Mouse (Mus musculus): ENCODE data around the gene Pfdn6.
A peak's percentile ranks its signal among the peaks of the same experiment; 100 is the strongest.
"Not testable (repeated sequence)": the region's sequence is repeated elsewhere in the genome, so short reads cannot be mapped to it uniquely, and the experiment has no call there.

The Pfdn6 gene

DNA sequence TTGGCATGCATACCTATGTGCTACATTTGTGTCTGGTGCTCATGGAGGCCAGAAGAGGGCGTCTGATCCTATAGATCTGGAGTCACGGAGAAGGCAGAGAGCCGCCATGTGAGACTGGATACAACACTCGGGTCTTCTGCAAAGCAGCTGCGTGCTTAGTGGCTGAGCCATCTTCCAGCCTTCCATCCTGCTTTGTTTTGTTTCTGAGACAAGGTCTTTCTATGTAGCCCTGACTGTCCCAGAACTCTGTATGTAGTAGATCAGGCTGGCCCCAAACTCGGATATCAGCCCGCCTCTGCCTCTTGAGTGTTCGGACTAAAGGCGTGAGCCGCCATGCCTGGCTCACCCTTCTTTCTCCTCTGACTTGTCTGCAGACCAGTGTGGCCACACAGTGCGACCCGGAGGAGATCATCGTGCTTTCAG is 25.2 kb downstream of the Pfdn6 start:
- no peak for DNase-seq

GRCm38 (mm10) chr17:33913905-33914304 is 26.2 kb downstream of the Pfdn6 start:
- no peak for DNase-seq

DNA sequence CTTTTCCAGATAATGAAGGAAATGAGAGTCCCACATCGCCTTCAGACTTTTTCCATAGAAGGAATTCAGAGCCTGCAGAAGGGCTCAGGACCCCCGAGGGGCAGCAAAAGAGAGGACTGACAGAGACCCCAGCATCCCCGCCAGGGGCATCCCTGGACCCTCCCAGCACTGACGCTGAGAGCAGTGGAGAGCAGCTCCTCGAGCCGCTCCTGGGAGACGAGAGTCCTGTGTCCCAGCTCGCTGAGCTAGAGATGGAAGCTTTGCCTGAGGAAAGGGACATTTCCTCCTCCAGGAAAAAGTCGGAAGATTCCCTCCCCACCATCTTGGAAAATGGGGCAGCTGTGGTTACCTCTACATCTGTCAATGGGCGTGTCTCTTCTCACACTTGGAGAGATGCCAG is 26.9 kb downstream of the Pfdn6 start:
- no peak for DNase-seq

DNA sequence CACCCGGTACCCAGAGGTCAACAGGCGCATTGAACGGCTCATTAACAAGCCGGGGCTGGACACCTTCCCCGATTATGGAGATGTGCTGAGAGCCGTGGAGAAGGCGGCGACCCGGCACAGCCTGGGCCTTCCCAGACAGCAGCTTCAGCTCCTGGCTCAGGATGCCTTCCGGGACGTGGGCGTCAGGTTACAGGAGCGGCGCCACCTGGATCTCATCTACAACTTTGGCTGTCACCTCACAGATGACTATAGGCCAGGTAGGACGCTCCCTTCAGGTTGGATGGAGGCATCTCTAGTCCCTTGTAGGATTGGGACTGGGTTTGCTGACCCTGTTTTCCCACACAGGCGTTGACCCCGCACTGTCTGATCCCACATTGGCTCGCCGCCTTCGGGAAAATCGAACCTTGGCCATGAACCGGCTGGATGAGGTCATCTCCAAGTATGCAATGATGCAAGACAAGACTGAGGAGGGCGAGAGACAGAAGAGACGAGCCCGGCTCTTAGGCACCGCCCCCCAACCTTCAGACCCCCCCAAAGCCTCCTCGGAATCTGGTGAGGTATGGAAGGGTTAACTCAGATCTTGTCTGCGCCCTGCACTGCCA is 28.2 kb downstream of the Pfdn6 start:
- no peak for DNase-seq

GRCm38 (mm10) chr17:33911052-33911812 is 28.9 kb downstream of the Pfdn6 start:
- DNase-seq = no peak

GRCm38 (mm10) chr17:33910346-33911051 is 29.6 kb downstream of the Pfdn6 start:
- DNase-seq = no peak

- peak; percentile 55 to 70 for DNase-seq
Observed at GRCm38 (mm10) chr17:33909869-33910250, 30.3 kb downstream of the Pfdn6 start.

- DNase-seq = peak; percentile 99 to 100
Observed at GRCm38 (mm10) chr17:33909077-33909868, 30.9 kb downstream of the Pfdn6 start, which contains the start of gene Daxx. Gene Daxx, plus strand, starts transcription at chr17:33909414.

DNA sequence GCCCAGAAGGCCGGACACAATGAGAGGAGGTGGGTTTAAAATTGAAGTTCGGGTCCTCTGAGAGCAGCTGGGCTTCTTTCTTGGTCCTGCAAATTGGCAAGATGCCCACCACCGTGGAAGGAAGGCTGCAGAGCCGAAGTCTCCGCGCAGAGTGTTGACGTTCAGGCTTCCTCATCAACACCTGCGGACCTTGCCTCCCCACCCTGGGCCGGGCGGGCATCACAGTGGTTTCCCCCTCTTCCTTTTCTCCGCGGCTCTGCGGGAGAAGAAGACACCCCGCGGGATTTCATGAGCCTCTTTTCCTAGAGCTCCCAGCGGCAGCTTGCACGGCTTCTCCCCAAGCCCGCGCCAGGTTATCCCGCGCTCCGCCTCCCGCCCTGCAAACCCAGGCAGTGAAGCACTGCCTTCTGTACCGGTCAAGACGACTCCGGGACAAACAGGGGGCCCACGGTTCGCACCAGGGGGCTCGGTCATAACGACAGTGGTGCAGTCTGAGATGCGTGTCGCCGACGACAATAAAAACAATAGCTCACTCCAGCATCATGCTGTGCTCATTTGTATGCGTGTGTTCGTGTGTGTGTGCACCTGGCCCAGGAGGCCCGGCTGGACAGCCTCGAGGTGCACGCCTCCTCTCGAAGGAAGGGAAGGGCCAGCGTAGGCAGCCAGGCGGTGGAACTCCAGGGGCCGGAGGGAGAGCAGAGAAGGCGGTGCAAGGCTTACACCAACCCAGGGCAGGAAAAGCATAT is 31.6 kb downstream of the Pfdn6 start:
- peak; percentile 60 to 74 for DNase-seq

DNA sequence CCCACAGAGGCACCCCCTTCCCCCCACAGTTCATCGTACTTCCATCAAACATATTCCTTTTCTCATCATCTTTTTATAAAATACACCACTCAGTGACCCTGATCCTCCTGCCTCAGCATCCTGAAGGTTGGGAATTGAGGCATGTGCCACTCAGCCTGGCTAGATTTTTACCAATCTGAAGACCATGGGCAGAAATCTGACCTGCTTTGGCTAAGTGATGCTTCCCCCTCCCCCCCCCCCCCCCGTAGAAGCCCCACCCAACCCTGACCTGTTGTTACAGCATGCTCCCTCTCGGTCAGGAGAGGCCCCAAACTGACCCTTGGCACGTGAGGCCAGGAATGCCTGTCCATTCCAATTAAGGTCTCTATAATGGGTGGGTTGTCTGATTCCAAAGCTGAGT is 35.3 kb downstream of the Pfdn6 start, which contains the start of gene Platr17:
Gene Platr17 (plus strand): TSS at position 301 of the 400 bp plus-strand sequence.
- DNase-seq = not testable (repeated sequence)

DNA sequence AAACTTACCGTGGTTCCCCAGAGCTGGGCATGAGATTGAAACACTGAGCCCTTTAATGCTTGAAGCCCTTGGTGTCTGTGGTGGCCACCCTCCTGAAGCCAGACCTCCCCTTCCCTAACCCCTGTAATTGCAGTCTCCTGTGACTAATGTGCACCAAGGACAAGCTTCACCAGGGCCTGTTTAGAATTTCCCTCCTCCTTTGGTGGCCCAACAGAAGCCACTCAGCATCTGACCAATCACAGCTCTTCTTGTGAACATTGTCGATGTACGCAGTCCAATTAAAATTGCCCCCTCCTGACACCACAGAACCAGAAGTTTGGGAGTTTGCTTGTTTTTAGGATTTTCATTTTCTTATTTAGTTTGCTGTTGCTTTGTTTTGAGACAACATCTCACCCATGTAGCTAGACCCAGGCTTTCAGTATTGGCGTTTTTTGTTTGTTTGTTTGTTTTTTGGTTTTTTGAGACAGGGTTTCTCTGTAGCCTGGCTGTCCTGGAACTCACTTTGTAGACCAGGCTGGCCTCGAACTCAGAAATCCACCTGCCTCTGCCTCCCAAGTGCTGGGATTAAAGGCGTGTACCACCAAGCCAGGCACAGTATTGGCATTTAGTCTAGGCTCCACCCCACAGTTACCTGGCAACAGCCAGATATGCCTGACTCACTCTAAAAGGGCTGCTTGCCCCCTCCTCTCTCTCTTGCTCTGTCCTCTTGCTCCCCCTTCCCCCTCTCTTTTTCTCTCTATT is 36.1 kb downstream of the Pfdn6 start:
- DNase-seq = not testable (repeated sequence)

GRCm38 (mm10) chr17:33902491-33902890 is 37.7 kb downstream of the Pfdn6 start:
- DNase-seq = no peak

- DNase-seq = no peak
Observed at GRCm38 (mm10) chr17:33902079-33902478, 38.1 kb downstream of the Pfdn6 start.

DNA sequence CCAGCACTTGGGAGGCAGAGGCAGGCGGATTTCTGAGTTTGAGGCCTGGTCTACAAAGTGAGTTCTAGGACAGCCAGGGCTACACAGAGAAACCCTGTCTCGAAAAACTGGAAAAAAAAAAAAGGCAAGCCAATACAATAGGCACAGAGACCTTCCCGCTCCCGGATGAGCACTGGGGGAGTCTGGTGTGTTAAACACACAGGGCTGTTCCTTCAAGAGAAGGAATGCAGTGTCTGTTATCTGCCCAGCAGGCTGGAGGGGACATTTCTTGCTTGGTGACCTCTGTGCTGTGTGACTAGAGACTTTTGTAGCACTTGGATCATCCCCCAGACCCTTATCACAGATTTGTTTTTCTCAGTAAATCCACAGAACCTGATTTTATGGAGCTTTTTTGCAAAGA is 38.5 kb downstream of the Pfdn6 start:
- DNase-seq = no peak

DNA sequence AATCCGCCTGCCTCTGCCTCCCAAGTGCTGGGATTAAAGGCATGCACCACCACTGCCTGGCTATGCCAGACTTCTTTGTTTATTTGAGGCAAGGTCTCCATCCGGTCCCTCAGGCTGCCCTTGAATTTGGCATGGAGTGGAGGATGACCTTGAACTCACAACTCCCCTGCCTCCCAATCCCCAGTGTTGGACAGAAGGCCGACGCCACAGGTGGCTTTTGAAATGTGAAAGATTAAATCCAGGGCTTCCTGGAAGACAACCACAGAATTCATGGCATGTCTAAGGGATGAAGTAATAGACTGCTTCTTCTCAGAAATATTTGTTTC is 39.2 kb downstream of the Pfdn6 start:
- no peak for DNase-seq

GRCm38 (mm10) chr17:33900281-33900988 is 39.7 kb downstream of the Pfdn6 start:
- DNase-seq = no peak

GRCm38 (mm10) chr17:33899642-33900041 is 40.5 kb downstream of the Pfdn6 start:
- DNase-seq = no peak

- DNase-seq = not testable (repeated sequence)
Observed at GRCm38 (mm10) chr17:33898193-33898592, 42.0 kb downstream of the Pfdn6 start.

DNA sequence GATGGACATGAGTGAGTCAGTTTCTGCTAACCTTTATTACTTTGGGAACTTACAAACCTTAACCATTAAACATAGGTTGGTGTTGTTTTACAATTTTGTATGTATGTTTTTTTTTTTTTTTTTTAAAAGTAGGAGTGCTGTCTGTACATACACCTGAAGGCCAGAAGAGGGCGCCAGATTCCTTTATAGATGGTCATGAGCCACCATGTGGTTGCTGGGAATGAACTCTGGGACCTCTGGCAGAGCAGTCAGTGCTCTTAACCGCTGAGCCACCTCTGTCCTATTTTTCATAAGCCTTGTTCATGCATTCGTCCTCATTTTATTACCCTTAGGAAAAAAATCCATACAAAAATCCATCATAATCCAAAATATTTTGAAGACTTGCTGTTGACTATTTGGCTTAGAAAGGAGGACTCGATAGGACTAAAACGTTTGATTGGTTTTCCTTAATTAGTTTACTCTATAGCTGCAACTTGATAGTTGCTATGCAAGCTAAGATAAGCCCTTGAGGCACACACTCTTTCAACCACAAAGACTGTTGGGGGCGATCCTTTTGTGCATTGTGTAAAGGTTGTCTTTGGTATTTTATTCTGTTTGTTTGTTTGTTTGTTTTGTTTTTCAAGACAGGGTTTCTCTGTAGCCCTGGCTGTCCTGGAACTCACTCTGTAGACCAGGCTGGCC is 42.9 kb downstream of the Pfdn6 start:
- DNase-seq = peak; percentile 55 to 64

DNA sequence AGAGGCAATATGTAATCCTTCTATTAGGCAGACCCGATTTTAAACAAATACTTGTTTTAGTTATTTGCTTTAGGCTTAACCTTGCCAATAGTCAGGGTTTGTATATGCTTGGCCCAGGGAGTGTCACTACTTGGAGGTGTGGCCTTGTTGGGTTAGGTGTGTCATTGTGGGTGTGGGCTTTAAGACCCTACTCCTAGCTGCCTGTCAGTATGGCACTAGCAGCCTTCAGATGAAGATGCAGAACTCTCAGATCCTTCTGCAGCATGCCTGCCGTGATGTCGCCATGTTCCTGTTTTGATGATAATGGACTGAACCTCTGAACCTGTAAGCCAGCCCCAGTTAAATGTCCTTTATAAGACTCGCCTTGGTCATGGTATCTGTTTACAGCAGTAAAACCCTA is 47.1 kb downstream of the Pfdn6 start:
- DNase-seq = not testable (repeated sequence)
